Mouse (Mus musculus): ENCODE data around the gene Tfip11. TPM values are rescaled to one million over a fixed set of nuclear protein-coding genes. Genes with fewer than 3 reads are reported as not detected.

The Tfip11 gene
- total and polyA plus RNA-seq, 3 experiments, result 8.8 to 28.6 (median 23.8) TPM

GRCm38 (mm10) chr5:112360077-112360476, 33.9 kb downstream of the Tfip11 start:
- Histone ChIP-seq H3K27me3 (replicated peaks) (no peaks in the 10 kb centered on the region), H3K4me3 (replicated peaks in 1 of 3; ENCODE audit: low read depth in 2 of 3, low read length in 2 of 3, poor library complexity in 1 of 3) (no peak overlapping the region), H3K79me2 (replicated peaks; ENCODE audit: control insufficient read depth, extremely low read depth, insufficient read depth, poor library complexity, severe bottlenecking) (no peaks in the 10 kb centered on the region), H3K9me3 (replicated peaks; ENCODE audit: low read length) (peaks cover 3% of the 10 kb centered on the region), H3K4me1 (ENCODE audit: control insufficient read depth in 1 of 2, insufficient read depth in 2 of 2) (no peaks in the 10 kb centered on the region), H3K9ac (ENCODE audit: insufficient read depth, low read depth) (no peak overlapping the region), H3K4me2 (ENCODE audit: insufficient read depth, low read depth, poor library complexity, severe bottlenecking) (no peak overlapping the region), H3K36me3 (replicated peaks in 1 of 2; ENCODE audit: control insufficient read depth in 1 of 2, insufficient read depth in 1 of 2, low read length in 1 of 2) (peaks cover 36 to 78% of the 10 kb centered on the region in 2 experiments), H3K27ac (ENCODE audit: insufficient read depth, low read depth) (no peak overlapping the region)
- dilution Hi-C loops (cut with MboI; ENCODE audit: extremely low pct_ligation_motif_present, extremely low pct_unique_long_range_greater_than_20kb, low sequenced_read_pairs) (no loop called here), in situ Hi-C loops (cut with MboI; ENCODE audit: low pct_ligation_motif_present, low pct_unique_long_range_greater_than_20kb, low sequenced_read_pairs) (no loop called here)
- no peak for TF ChIP-seq CTCF (conservative IDR thresholded peaks at IDR 0.05 in 1 of 2, IDR thresholded peaks at IDR 0.05 in 1 of 2; ENCODE audit: low read depth in 2 of 2, low read length in 2 of 2)
- TF ChIP-seq HCFC1 (IDR thresholded peaks at IDR 0.05; ENCODE audit: low read depth, low read length), result no peak
- no peak for TF ChIP-seq MAX (IDR thresholded peaks at IDR 0.05; ENCODE audit: low read length)
- no peak for TF ChIP-seq POLR2AphosphoS2 (IDR thresholded peaks at IDR 0.05; ENCODE audit: low read depth, low read length)
- no peak for TF ChIP-seq MXI1 (IDR thresholded peaks at IDR 0.05; ENCODE audit: low read depth, low read length)
- TF ChIP-seq JUND (conservative IDR thresholded peaks at IDR 0.05; ENCODE audit: low read depth, low read length), result no peak
- TF ChIP-seq EP300 (IDR thresholded peaks at IDR 0.05; ENCODE audit: low read length), result no peak
- no peak for TF ChIP-seq ZC3H11A (IDR thresholded peaks at IDR 0.05; ENCODE audit: low read depth, low read length)
- no peak for TF ChIP-seq IRF4 (IDR thresholded peaks at IDR 0.05; ENCODE audit: low read depth, low read length)
- TF ChIP-seq TBP (conservative IDR thresholded peaks at IDR 0.05; ENCODE audit: low read depth, low read length), result no peak
- no peak for TF ChIP-seq ZMIZ1 (IDR thresholded peaks at IDR 0.05; ENCODE audit: low read depth, low read length)
- no peak for TF ChIP-seq POLR2A (IDR thresholded peaks at IDR 0.05; ENCODE audit: low read depth, low read length)
- no peak for TF ChIP-seq RCOR1 (conservative IDR thresholded peaks at IDR 0.05; ENCODE audit: low read depth, low read length)
- no peak for TF ChIP-seq UBTF (IDR thresholded peaks at IDR 0.05; ENCODE audit: low read depth, low read length)
- no peak for DNase-seq (ENCODE audit: extremely low read depth)

DNA sequence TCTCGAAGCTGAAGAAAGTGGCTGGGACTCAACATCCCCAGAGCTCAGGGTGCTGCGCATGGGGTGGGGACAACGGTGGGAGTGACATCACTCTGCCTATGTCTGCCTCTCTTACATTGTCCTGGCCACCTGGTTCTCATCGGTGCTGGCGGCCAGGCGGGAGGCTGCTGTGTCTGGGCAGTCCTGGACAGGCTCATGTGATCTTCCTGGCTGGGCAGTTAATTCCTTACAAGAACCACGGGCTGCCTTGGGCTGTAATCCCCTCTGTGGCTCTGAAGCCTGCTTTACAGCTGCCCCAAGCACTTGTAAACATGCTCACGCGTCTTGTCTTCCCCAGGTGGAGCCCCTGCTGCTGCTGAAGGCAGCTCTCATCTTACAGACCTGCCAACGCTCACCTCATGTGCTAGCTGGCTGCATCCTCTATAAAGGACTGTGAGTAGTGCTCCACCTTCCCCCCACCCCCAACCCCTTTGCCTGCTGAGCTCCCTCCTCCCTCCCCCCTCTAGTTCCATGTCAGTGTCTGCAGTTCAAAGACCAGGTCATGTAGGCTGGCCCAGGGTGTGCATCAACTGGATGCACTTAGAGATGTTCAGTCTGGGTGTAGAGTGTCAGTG, 38.1 kb downstream of the Tfip11 start:
- Histone ChIP-seq H3K36me3 (replicated peaks in 1 of 2; ENCODE audit: control insufficient read depth in 1 of 2, insufficient read depth in 1 of 2, low read length in 1 of 2) (peaks cover 53 to 72% of the 10 kb centered on the region in 2 experiments), H3K27ac (ENCODE audit: insufficient read depth, low read depth) (no peak overlapping the region), H3K27me3 (replicated peaks) (no peaks in the 10 kb centered on the region), H3K9ac (ENCODE audit: insufficient read depth, low read depth) (no peak overlapping the region), H3K79me2 (replicated peaks; ENCODE audit: control insufficient read depth, extremely low read depth, insufficient read depth, poor library complexity, severe bottlenecking) (no peaks in the 10 kb centered on the region), H3K4me3 (replicated peaks in 1 of 3; ENCODE audit: low read depth in 2 of 3, low read length in 2 of 3, poor library complexity in 1 of 3) (no peak overlapping the region), H3K4me2 (ENCODE audit: insufficient read depth, low read depth, poor library complexity, severe bottlenecking) (no peak overlapping the region), H3K4me1 (ENCODE audit: control insufficient read depth in 1 of 2, insufficient read depth in 2 of 2) (no peaks in the 10 kb centered on the region), H3K9me3 (replicated peaks; ENCODE audit: low read length) (peaks cover 3% of the 10 kb centered on the region)
- dilution Hi-C loops (cut with MboI; ENCODE audit: extremely low pct_ligation_motif_present, extremely low pct_unique_long_range_greater_than_20kb, low sequenced_read_pairs), result no loop called here
- TF ChIP-seq POLR2A (IDR thresholded peaks at IDR 0.05; ENCODE audit: low read depth, low read length) (no peak), MAFK (IDR thresholded peaks at IDR 0.05; ENCODE audit: insufficient replicate concordance, low read length) (no peak), RAD21 (IDR thresholded peaks at IDR 0.05; ENCODE audit: low read depth, low read length) (no peak), ZKSCAN1 (IDR thresholded peaks at IDR 0.05; ENCODE audit: borderline replicate concordance, low read depth, low read length) (no peak), ZNF384 (IDR thresholded peaks at IDR 0.05; ENCODE audit: low read depth, low read length) (no peak), SMC3 (IDR thresholded peaks at IDR 0.05; ENCODE audit: low read depth, low read length) (no peak), BHLHE40 (IDR thresholded peaks at IDR 0.05; ENCODE audit: low read depth, low read length) (no peak), CHD1 (IDR thresholded peaks at IDR 0.05; ENCODE audit: low read depth, low read length) (no peak), PAX5 (IDR thresholded peaks at IDR 0.05; ENCODE audit: low read length) (no peak), MXI1 (IDR thresholded peaks at IDR 0.05; ENCODE audit: low read depth, low read length) (no peak), TCF12 (IDR thresholded peaks at IDR 0.05; ENCODE audit: low read depth, low read length) (no peak), POLR2AphosphoS2 (IDR thresholded peaks at IDR 0.05; ENCODE audit: low read depth, low read length) (no peak), UBTF (IDR thresholded peaks at IDR 0.05; ENCODE audit: low read depth, low read length) (no peak), CHD2 (IDR thresholded peaks at IDR 0.05; ENCODE audit: low read length) (no peak), GABPA (IDR thresholded peaks at IDR 0.05; ENCODE audit: insufficient replicate concordance, low read depth, low read length) (no peak), CTCF (conservative IDR thresholded peaks at IDR 0.05 in 1 of 2, IDR thresholded peaks at IDR 0.05 in 1 of 2; ENCODE audit: low read depth in 2 of 2, low read length in 2 of 2) (no peak), KAT2A (IDR thresholded peaks at IDR 0.05; ENCODE audit: insufficient replicate concordance, low read length) (no peak), EP300 (IDR thresholded peaks at IDR 0.05; ENCODE audit: low read length) (no peak), MAX (IDR thresholded peaks at IDR 0.05; ENCODE audit: low read length) (no peak), JUND (conservative IDR thresholded peaks at IDR 0.05; ENCODE audit: low read depth, low read length) (no peak)
- DNase-seq (ENCODE audit: extremely low read depth), result no peak
- in situ Hi-C loops (cut with MboI; ENCODE audit: low pct_ligation_motif_present, low pct_unique_long_range_greater_than_20kb, low sequenced_read_pairs), result no loop called here

Data from CH12.LX (cell line).